Mouse (Mus musculus): ENCODE data around the gene Sptbn1. TPM values are rescaled to one million over a fixed set of nuclear protein-coding genes. Genes with fewer than 3 reads are reported as not detected.
A peak's percentile ranks its signal among the peaks of the same experiment; 100 is the strongest.

Sptbn1 gene
- total RNA-seq, 1 experiment from 2014 or later, result 123 TPM

DNA sequence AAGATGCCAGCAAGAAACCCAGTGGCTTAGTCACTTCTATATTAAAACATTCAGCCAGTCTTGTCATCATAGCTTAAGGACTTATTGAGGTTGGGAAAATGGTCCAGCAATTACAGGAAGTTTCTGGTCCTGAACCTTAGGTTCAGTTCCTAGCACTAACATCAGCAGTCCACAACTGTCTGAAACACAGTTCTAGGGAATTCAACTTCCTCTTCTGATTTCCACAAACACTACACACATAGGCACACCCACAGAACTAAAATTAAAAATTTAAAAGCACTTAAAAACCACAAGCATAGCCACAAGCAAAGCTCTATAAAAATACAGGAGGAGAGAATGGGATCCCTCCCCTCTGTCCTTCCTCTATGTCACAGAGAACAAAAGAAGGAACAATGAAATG, 43.4 kb downstream of the Sptbn1 start:
- ATAC-seq (replicated peaks; ENCODE audit: insufficient number of reproducible peaks, low FRiP score, low TSS enrichment, poor library complexity, severe bottlenecking), result no peak

DNA sequence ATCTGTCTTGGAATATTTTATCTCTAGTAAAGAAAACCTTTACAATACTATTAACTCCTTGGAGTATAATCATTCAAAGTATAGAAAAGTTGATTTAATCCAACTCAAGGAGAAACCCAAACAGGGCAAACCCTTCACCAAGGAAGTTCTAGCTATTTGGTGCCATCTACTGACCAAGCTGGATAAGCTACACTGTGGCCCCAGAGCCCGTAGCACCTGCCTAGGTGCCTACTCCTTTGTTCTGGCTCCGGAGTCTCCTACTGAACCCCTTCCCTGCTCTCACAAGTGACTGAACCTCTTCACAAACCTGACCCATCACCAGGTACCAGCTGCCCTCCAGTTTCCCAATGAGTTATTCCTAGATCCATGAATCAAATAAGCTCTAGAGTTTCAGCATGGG, 45.3 kb downstream of the Sptbn1 start:
- peak; percentile 69; the same call in 1 of the 2 replicates for ATAC-seq (replicated peaks; ENCODE audit: insufficient number of reproducible peaks, low FRiP score, low TSS enrichment, poor library complexity, severe bottlenecking)

DNA sequence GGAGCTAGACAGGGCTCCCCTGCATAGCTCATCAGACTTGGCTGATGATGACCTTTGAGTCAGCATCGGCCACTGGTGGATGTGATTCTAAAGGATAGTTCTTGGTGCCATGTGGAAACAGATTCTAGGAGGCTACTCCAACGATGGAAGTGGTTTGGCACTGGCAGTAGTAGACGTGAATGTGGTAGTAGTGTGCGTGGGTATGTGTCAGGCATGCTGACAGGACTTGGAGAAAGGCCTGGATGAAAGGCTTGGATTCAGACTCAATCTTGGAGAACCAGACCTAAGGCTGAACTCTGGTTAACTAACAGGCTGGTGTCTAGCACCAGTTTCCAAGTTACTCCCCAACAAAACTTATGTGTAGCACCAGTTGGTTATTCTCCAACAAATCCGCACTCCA, 46.9 kb downstream of the Sptbn1 start:
- ATAC-seq (replicated peaks; ENCODE audit: insufficient number of reproducible peaks, low FRiP score, low TSS enrichment, poor library complexity, severe bottlenecking), result no peak

DNA sequence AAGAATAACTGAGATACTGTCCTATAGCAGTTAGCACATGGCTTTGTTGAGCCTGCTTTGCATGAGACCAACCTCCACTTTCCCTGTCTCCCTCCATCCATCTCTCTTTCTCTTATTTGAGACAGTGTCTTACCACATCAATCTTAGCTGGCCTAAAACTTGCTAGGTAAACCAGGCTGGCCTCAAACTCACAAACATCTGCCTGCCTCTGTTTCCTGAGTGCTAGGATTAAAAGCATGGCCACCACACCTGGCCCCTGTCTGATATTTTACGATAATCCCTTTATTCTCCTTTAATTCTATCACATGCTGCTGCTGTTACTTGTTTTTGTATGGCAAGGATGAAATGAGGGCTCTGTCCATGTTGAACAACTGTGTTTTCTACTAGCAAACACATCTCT, 49.6 kb downstream of the Sptbn1 start:
- ATAC-seq (replicated peaks; ENCODE audit: insufficient number of reproducible peaks, low FRiP score, low TSS enrichment, poor library complexity, severe bottlenecking), result no peak

DNA sequence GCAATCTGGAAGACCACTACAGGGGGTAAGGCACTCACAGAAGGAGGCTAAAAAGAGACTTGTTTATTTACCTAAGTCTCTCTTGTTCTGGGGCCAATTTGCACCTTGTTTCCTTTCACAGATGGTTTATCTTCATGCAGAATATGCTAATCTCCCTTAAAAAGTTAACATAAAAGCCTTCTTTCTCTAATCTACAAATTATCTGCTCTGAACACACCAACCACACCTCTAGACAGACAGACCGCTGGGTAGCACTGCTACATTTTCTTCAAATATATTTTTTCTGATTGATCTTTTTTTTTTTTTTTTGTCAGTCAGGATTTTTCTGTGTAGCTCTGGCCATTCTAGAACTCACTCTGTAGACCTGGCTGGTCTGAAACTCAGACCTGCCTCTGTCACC, 50.5 kb downstream of the Sptbn1 start:
- ATAC-seq (replicated peaks; ENCODE audit: insufficient number of reproducible peaks, low FRiP score, low TSS enrichment, poor library complexity, severe bottlenecking), result no peak

DNA sequence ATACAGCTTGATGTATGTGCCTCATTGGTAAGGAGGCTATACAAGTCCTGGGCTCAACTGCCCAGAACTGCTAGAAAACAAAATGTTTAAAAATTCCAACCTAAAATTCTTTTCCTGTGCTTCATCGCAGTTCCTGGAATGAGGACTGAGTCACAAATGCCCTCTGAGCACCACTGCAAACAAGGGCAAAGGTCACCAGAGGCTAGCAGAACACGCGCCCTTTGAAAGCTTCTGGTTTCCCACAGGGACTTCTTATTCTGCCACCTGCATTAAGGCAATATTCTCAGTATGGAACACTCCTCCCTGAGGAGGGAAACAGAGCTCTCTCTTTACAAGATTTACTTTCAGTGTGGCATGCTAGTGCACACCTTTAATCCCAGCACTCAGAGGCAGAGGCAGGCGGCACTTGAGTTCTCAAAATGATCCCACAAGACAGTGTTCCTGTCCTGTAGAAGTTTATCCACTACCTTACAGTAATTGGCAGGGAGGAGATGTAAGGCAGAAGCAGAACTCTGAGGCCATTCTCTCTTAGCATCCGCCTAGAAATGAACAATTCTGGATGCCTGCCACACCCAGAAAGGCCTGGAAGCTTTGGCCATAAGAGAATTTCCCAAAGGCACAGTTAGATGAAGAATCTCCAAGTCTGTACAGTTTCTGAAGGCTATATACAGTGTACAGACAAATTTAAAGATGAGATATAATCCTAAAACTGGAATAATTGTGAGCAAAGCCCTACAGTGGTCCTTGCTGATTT, 56.1 kb downstream of the Sptbn1 start:
- ATAC-seq (replicated peaks; ENCODE audit: insufficient number of reproducible peaks, low FRiP score, low TSS enrichment, poor library complexity, severe bottlenecking), result no peak

DNA sequence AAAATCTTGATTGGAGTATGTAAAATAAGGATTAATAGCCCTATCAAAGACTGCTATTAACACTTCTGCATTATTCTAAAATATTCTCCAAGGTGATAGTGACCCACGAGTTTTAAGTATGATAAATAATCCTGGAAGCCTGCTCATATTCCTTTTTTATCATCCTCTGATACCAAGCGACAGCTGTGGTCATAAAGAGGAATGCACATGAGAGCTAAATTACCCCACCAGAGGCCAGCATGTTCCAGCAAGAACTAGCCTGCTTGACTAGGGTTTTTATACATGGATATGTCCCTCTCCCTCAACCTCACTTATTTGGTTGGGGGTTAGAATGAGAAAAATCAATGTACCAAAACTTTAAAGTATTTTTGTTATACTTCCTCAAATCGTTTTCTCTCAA, 56.8 kb downstream of the Sptbn1 start:
- ATAC-seq (replicated peaks; ENCODE audit: insufficient number of reproducible peaks, low FRiP score, low TSS enrichment, poor library complexity, severe bottlenecking), result no peak

DNA sequence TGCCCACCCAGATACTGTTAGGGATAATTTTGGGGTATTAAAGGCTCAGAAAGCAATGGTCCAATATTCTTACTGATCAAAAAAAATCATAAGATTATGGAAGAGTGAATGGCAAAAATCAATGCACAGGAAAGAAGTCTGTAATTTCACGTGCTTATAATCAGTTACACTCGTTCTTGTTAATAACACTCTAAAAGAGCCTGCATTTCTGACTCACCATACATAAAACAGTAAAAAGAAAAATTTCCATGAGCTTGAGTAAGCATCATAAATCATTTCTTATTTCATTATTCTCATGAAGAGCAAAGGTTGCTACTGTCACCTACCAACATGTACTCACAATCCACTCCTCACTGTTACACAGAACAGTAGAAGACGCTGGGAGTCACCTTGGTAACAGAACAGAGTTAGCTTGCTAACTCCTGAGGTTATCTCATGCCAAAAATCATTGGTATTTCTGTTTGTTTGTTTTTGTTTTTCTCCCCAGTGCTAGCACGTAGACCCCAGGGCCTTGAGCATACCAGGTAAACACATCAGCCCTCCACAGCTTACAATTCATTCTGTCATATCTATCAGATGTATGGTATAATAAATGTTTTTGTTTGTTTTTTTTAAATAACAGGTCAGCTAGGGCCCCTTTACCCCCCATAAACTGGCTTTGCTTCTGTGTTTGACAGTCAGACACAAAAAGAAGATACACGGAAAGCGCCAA, 57.7 kb downstream of the Sptbn1 start:
- ATAC-seq (replicated peaks; ENCODE audit: insufficient number of reproducible peaks, low FRiP score, low TSS enrichment, poor library complexity, severe bottlenecking), result no peak

DNA sequence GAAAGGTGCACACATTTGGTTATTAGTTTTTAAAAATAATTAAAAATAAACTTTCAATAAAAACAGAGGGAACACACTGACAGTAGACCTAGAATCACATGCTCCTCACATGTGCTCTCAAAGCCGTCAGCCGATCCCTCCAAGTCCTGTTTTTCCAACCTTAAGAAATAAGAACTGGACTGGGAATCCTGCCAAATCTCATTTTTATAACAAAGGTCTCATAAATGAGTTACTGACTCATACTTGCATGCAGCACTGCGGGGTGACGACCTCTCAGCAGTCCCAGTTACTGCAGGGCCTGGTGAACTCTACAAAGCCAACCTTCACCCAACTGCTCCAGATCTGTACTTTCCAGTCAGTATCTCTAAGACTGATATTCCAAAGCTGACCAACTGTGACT, 58.5 kb downstream of the Sptbn1 start:
- ATAC-seq (replicated peaks; ENCODE audit: insufficient number of reproducible peaks, low FRiP score, low TSS enrichment, poor library complexity, severe bottlenecking), result no peak

DNA sequence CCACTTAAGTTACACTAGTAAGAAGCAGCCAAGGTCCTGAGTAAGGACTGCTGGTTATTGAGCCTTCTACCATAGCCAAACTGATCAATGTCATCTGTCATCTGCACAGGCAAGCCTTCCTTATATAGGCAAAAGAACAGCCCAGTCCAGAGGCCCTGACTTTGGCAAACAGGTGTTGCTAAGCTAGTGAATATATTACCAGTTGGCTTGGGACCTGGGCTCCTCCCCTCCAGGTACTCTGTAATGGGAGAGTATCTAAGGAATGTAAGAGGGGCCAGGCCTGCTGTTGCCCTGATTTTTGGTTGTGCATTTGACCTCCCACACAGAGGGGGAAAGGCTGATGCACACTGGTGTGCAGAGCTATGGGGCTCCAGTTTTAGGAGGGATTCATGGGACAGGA, 63.6 kb downstream of the Sptbn1 start:
- no peak for ATAC-seq (replicated peaks; ENCODE audit: insufficient number of reproducible peaks, low FRiP score, low TSS enrichment, poor library complexity, severe bottlenecking)

DNA sequence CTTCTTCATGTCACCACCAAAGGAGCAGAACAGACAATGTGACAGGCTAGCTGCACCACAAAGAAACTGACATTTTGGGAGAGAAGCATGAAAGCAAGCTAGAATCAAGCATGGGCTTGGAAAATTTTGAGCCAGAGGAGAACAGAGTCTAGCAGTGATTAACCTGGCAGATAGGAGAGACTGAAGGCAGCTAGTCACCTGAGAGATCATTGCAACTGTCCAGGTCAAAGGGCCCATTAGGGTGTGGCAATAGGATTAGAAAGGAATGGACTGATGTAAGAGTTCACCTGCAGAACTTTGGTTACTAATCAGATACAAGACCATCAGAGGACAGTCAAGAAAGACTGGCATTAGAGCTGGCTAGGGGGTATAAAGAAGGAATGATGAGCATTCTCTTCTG, 67.6 kb downstream of the Sptbn1 start:
- no peak for ATAC-seq (replicated peaks; ENCODE audit: insufficient number of reproducible peaks, low FRiP score, low TSS enrichment, poor library complexity, severe bottlenecking)

DNA sequence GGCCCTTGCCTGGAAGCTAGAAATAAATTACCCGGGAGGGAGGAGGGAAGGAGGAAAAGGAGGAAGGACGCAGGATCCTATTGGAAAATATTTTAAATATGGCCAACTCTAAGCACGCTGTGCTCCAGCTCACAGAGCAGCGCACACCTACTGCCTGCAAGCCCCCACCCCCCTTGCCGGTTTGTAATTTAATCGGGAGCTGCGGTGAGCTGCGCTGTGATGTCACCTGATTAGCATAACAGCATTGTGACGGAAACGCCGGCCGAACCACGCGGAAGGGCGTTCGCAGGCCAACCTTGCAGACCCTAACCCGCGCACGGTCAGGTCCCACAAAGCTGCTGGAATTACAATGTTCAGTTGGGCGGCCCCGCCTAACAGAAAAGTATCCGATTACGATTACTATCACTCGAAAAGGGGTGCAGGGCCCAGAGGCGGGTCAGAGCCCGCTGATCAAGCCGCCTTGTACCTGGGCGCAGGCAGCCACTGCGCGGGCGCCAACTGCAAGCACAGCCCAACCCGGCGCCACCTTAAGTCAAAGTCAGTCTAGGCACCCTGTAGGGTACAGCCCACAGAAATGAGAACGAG, 69.8 kb downstream of the Sptbn1 start:
- ATAC-seq (replicated peaks; ENCODE audit: insufficient number of reproducible peaks, low FRiP score, low TSS enrichment, poor library complexity, severe bottlenecking), result peak; percentile 66

DNA sequence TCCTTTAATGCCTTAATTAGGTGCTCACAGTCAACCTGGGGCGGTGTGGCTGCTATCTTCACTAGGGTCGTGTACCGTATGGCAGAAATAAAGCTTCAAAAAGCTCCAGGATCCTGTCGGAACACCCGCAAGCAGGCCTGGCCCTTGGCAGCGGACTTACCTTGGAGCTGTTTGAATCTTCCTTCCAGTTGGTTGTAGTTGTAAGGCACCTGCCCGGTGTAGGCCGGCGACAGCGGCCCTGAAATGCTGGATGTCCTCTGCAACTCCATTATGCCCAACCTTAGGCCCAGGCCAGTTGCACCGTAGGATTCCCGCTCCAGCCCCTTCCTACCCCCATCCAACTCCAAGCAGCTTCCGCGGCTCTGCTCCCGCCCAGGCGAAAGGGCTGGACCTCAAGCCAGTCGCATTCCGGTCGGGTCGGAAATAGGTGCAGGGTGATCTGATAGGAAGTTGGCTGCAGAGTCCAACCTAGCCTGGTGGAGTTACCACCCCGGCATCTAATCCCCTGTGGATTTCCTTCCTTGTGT, 70.3 kb downstream of the Sptbn1 start:
- no peak for ATAC-seq (replicated peaks; ENCODE audit: insufficient number of reproducible peaks, low FRiP score, low TSS enrichment, poor library complexity, severe bottlenecking)

DNA sequence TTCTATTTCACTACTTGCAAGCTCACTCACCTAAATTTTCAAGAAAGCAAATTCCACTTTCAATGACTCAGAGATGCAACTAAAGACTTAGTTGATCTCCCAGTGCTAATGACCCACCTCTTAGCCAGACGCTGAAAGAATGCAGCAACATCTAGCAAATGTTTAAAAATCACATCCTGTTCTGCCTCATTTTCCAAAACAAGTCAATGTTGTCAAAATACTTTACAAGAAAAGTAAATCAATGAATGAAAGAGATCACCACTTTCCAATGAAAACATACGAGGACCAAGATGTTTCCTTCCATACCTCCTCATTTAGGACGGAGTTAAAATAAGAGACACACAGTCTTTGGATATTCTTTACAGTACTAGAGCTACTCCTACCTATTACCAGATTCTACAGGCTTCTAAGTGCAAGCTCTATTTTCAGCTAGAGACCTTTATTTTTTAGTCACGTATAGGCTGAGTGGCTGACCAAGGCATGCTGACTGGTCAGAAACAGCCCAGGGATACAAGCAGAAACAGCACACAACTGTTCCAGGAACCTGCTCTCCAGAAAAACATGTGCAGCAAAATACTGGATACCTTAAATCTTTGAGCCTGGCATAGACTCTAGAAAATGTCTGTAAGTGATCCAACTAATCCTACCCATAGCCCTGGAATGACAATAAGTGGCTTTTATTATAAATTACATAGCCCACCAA, 71.5 kb downstream of the Sptbn1 start:
- no peak for ATAC-seq (replicated peaks; ENCODE audit: insufficient number of reproducible peaks, low FRiP score, low TSS enrichment, poor library complexity, severe bottlenecking)

DNA sequence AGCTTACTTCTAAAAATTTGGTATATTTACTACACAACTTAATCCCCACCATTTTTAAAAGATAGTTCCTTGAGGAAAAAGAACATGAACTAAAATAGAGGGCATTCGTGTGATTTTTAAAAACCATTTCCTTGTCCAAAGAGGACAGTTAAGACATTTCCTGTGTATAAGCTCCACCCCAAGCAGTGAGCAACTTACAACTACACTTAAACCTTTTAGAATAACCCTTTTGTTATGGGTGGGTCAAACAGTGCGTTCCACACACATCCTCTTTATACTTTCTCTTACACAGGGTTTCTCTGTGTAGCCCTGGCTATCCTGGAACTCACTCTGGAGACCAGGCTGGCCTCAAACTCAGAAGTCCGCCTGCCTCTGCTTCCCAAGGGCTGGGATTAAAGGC, 72.2 kb downstream of the Sptbn1 start:
- ATAC-seq (replicated peaks; ENCODE audit: insufficient number of reproducible peaks, low FRiP score, low TSS enrichment, poor library complexity, severe bottlenecking), result peak; percentile 41; the same call in 1 of the 2 replicates

DNA sequence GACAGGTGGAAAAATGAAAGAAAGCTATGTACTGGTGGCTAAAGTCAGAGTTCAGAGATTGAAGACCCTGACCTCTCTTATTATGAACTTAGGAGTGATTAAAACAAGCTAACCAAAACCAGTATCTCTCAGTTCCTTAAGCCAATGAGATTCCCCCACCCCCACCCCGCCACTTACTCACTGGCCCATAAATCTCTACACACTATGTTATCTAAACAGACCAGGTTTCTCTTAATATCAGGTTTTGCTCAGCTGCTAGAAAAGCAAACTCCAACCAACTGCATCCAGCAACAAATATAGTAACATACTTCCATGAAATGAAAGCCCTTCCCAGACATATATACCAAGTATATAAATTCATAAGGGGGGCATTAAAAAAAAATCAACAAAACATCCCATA, 73.2 kb downstream of the Sptbn1 start:
- no peak for ATAC-seq (replicated peaks; ENCODE audit: insufficient number of reproducible peaks, low FRiP score, low TSS enrichment, poor library complexity, severe bottlenecking)

DNA sequence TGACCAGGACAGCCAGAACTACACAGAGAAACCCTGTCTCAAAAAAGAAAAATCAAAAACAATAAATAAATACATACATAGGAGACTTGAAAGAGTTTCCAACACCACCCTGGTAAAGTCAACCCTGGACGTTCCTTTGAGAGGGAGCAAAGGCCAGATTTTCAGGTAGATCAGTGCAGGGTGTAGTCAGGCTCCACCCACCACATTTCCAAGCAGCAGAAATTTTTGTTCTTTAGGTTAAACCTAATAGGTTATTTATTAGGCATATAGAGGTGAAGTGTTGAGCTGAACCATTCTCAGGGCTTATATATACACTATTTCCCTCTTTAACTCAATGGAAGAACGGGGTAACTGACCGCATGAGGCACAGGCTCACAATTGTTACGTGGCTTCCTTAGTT, 77.0 kb downstream of the Sptbn1 start:
- ATAC-seq (replicated peaks; ENCODE audit: insufficient number of reproducible peaks, low FRiP score, low TSS enrichment, poor library complexity, severe bottlenecking), result no peak

DNA sequence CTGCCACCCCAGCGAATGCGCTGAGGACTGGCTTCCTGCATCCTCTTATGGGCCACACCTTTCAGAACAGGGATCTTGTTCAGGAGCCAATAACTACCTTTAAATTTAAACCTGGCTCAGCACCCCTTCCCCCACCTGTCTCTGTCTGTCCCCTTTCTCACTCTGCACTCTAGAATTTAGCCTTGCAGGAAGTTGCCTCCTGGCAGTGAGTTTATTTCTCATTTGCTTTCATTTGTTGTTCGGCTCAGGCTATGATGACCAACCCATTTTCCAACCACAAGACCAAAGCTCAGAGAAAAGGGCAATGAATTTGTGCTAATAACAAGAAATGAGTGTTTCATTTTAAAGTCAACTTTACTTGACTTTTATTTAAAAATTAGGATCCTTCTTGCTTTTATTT, 77.9 kb downstream of the Sptbn1 start:
- no peak for ATAC-seq (replicated peaks; ENCODE audit: insufficient number of reproducible peaks, low FRiP score, low TSS enrichment, poor library complexity, severe bottlenecking)

DNA sequence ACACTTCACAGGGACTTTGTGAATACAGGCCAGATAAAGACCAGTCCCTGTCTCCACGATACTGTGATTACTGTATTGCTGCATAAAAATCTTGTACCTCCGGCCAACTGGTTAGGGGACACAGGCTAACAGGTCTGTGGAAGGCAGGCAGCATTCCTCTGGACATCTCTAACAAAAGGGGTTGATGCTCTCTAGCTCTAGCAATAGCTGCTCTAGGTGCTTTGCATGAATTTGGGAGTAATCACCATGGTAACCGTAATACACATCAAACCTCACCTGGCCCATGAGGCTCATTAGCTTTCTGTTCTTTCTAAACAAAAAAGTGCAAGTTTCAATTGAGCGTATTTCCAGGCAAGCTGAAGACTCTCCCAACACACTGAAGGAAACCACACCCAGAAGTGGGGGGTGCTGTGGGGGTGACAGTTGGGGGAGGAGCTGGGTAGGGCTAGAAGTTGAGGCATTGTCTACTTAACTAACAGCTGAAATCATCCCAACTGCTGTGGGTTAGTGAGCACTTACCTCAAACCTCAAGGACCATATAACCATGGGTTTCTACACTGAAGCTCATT, 81.0 kb downstream of the Sptbn1 start:
- ATAC-seq (replicated peaks; ENCODE audit: insufficient number of reproducible peaks, low FRiP score, low TSS enrichment, poor library complexity, severe bottlenecking), result peak; percentile 25; the same call in 1 of the 2 replicates
